Mouse (Mus musculus) midbrain, embryonic 14.5 days (tissue): ENCODE measurements around the gene Gm5129. TPM values are rescaled to one million over a fixed set of nuclear protein-coding genes. Genes with fewer than 3 reads are reported as not detected.
A peak's percentile ranks its signal among the peaks of the same experiment; 100 is the strongest.
"Not testable (repeated sequence)": the region's sequence is repeated elsewhere in the genome, so short reads cannot be mapped to it uniquely, and the experiment has no call there.

Source experiments
- ATAC-seq: fragments of 200-750 bp; cut with Nextera tagmentation; 2 replicates; pipeline ENCODE4 v1.8.0; 2017; ENCODE audit warnings: moderate number of reproducible peaks, moderate library complexity; ENCODE audit not compliant: low FRiP score, low TSS enrichment
- DNase-seq: peaks from one replicate; pipeline ENCODE4 v3.0.0-alpha.2; 2015
- H3K27ac ChIP-seq: fragments of 300-500 bp; sonication (generic); replicated peaks from 2 replicates; pipeline ENCODE4 v1.5.1; 2014; ENCODE audit warnings: mild to moderate bottlenecking, low read depth, low read length, moderate library complexity
- H3K27me3 ChIP-seq: fragments of 300-500 bp; sonication (generic); 2 replicates; pipeline ENCODE4 v1.6.1; 2014; ENCODE audit warnings: low read length, control low read depth, mixed read lengths; ENCODE audit not compliant: control insufficient read depth, insufficient read depth
- H3K36me3 ChIP-seq: fragments of 300-500 bp; sonication (generic); 2 replicates; pipeline ENCODE4 v1.6.1; 2014; ENCODE audit warnings: low read length, control low read depth; ENCODE audit not compliant: control insufficient read depth, insufficient read depth
- H3K4me1 ChIP-seq: fragments of 300-500 bp; sonication (generic); 2 replicates; pipeline ENCODE4 v1.6.1; 2014; ENCODE audit warnings: mild to moderate bottlenecking, antibody characterized with exemption, low read length, control low read depth; ENCODE audit not compliant: control insufficient read depth, insufficient read depth
- H3K4me2 ChIP-seq: fragments of 300-500 bp; sonication (generic); 2 replicates; pipeline ENCODE4 v1.6.1; 2014; ENCODE audit warnings: mild to moderate bottlenecking, low read length, moderate library complexity
- H3K4me3 ChIP-seq: fragments of 300-500 bp; sonication (generic); replicated peaks from 2 replicates; pipeline ENCODE4 v1.5.1; 2014; ENCODE audit warnings: low read depth, low read length
- H3K9ac ChIP-seq: fragments of 300-500 bp; sonication (generic); replicated peaks from 2 replicates; pipeline ENCODE4 v1.6.1; 2014; ENCODE audit warnings: mild to moderate bottlenecking, low read length, moderate library complexity
- H3K9me3 ChIP-seq: fragments of 300-500 bp; sonication (generic); 2 replicates; pipeline ENCODE4 v1.6.1; 2016; ENCODE audit warnings: low read length, control low read depth, mixed read lengths; ENCODE audit not compliant: control insufficient read depth
- WGBS: fragments of 180-500 bp; shearing (Covaris S2); extraction: QIAGEN DNeasy Blood & Tissue Kit; methylation state at CpG from one replicate; pipeline ENCODE4 v1.1.7; 2014; 5-methylcytosine and 5-hydroxymethylcytosine counted together
- polyA plus RNA-seq: library from polyadenylated mRNA; unstranded; fragments of >200 nt; fragmentation: Nextera tagmentation; extraction: Ambion mirVana; gene quantifications from 2 replicates; pipeline ENCODE4 v1.2.1, GENCODE M21; 2014

Gene Gm5129
- not detected in 2 replicates for polyA plus RNA-seq

- peak; percentile 96 for ATAC-seq
Measured at GRCm38 (mm10) chr5:29735557-29736061, at the start of gene Gm5129, which contains the start of gene Dnajb6. Gm5129 (minus strand) TSS chr5:29735936. Dnajb6 (plus strand) TSS chr5:29735688.

DNA sequence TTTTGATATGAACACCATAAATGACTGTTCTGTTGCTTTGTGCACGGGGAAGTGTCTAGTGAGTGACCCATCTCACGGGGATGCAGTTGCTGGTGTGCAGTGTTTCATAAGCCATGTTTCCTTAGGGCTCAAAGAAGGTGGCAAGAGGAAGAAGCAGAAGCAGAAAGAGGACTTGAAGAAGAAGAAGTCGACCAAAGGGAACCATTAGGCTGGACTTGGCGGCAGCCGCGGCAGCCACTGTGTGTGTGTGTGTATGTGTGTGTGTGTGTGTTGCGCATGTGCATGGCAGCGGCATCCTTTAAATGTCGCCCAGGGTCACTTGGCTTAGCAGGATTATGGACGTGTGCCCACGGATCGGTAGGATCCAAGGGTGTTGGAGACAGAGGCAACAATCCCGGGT lies 49.2 kb upstream of the Gm5129 start:
- 95% methylated on average over 9 of the region's 13 CpGs for WGBS
- not testable (repeated sequence) for H3K9me3 ChIP-seq, H3K9ac ChIP-seq, ATAC-seq, DNase-seq, H3K4me2 ChIP-seq, H3K4me3 ChIP-seq, H3K27me3 ChIP-seq, H3K4me1 ChIP-seq, H3K36me3 ChIP-seq, H3K27ac ChIP-seq

More at GRCm38 (mm10) chr5:29735557-29736061, at the start of gene Gm5129, which contains the start of gene Dnajb6:
- Histone ChIP-seq H3K27ac (peak within 1 kb of the TSS; percentile 96), H3K9ac (peak within 1 kb of the TSS; percentile 93), H3K36me3 (no peaks in the 10 kb centered on the region), H3K4me3 (peak within 1 kb of the TSS; percentile 96), H3K9me3 (no peaks in the 10 kb centered on the region), H3K4me1 (peaks cover 21% of the 10 kb centered on the region), H3K27me3 (no peaks in the 10 kb centered on the region), H3K4me2 (peak within 1 kb of the TSS; percentile 85)
- WGBS = under 1% methylated on average over 46 of the region's 46 CpGs
- peak; percentile 98 for DNase-seq

DNA sequence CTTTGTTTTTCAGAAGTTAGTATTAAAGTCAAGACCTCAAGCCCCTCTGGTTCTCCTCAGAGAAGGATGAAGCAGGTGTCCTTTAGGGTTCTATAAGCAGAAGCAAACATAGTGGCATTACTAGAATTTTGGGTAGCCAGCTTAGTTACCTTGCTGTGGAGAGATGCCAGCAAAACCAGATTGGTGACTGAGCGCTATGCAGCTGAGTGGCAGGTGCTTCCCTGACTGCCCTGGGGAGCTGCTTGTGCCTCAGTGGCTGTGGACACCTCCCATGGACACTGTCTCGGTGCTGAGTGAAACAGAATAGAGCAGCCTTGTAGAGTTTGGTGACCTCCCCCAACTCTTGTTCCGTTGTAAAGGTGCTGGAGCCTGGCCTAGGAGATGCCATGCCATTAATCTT lies 46.5 kb upstream of the Gm5129 start:
- ATAC-seq = no peak
- H3K4me2 ChIP-seq = no peak overlapping the region
- H3K9ac ChIP-seq = no peak overlapping the region
- H3K36me3 ChIP-seq = peaks cover 24% of the 10 kb centered on the region
- no peaks in the 10 kb centered on the region for H3K27me3 ChIP-seq
- DNase-seq = no peak
- 95% methylated on average over 3 of the region's 3 CpGs for WGBS
- no peak overlapping the region for H3K27ac ChIP-seq
- no peaks in the 10 kb centered on the region for H3K4me1 ChIP-seq
- H3K9me3 ChIP-seq = no peaks in the 10 kb centered on the region
- H3K4me3 ChIP-seq = no peak overlapping the region

GRCm38 (mm10) chr5:29779733-29780132 lies 44.0 kb upstream of the Gm5129 start:
- not testable (repeated sequence) for H3K9me3 ChIP-seq, H3K4me1 ChIP-seq, H3K9ac ChIP-seq, H3K27me3 ChIP-seq, H3K4me2 ChIP-seq, ATAC-seq, H3K27ac ChIP-seq, H3K4me3 ChIP-seq, DNase-seq
- WGBS = 99% methylated on average over 9 of the region's 9 CpGs
- H3K36me3 ChIP-seq = peaks cover 24% of the 10 kb centered on the region

- H3K9me3 ChIP-seq = no peaks in the 10 kb centered on the region
- no peak overlapping the region for H3K4me3 ChIP-seq
- no peak overlapping the region for H3K4me2 ChIP-seq
- no peaks in the 10 kb centered on the region for H3K27me3 ChIP-seq
- no peaks in the 10 kb centered on the region for H3K4me1 ChIP-seq
- DNase-seq = no peak
- WGBS = 95% methylated on average over 6 of the region's 6 CpGs
- no peak for ATAC-seq
- H3K9ac ChIP-seq = no peak overlapping the region
- H3K27ac ChIP-seq = no peak overlapping the region
- H3K36me3 ChIP-seq = peaks cover 33% of the 10 kb centered on the region
Measured at GRCm38 (mm10) chr5:29778029-29778428, 42.3 kb upstream of the Gm5129 start.

GRCm38 (mm10) chr5:29775437-29775836 lies 39.7 kb upstream of the Gm5129 start:
- no peaks in the 10 kb centered on the region for H3K27me3 ChIP-seq
- H3K4me3 ChIP-seq = no peak overlapping the region
- 94% methylated on average over 5 of the region's 5 CpGs for WGBS
- DNase-seq = no peak
- no peak for ATAC-seq
- no peak overlapping the region for H3K9ac ChIP-seq
- H3K36me3 ChIP-seq = peaks cover 35% of the 10 kb centered on the region
- H3K4me2 ChIP-seq = no peak overlapping the region
- H3K27ac ChIP-seq = no peak overlapping the region
- no peaks in the 10 kb centered on the region for H3K4me1 ChIP-seq
- no peaks in the 10 kb centered on the region for H3K9me3 ChIP-seq

- Histone ChIP-seq H3K4me2 (no peak overlapping the region), H3K9ac (no peak overlapping the region), H3K27ac (no peak overlapping the region), H3K36me3 (peaks cover 33% of the 10 kb centered on the region), H3K4me1 (no peaks in the 10 kb centered on the region), H3K9me3 (no peaks in the 10 kb centered on the region), H3K27me3 (no peaks in the 10 kb centered on the region), H3K4me3 (no peak overlapping the region)
- DNase-seq (no peak), ATAC-seq (no peak)
- 89% methylated on average over 13 of the region's 13 CpGs for WGBS
Measured at GRCm38 (mm10) chr5:29773460-29774150, 37.9 kb upstream of the Gm5129 start.

DNA sequence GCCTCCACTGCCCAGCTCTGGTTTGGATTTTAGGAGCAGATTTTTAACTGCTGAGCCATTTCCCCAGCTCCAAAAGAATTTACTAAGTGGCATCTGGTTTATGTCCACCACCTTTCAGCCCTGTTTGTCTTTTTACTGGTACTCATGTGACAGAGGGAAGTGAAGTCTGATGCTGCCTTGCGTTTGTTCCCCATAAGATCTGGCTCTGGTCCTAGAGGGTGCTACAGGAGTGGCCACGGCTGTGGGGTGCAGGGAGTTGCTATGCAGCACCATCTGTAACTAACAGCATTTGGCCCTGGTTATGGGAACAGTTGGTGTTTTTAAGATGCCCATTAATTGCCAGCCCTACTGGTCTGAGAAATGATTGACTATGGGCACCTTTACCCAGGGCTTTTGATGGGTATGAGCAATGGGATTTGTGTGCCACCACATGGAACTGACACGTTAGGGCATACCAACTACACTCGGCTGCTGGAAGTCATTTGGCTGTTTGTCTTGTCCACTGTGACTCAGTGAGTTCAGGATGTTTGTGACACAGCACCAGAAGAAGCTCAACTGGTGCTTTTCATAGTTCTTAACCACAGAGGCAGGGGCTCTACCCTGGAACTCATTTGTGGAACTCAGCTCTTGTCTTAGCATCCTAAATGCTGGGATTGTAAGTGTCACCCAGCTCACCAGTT lies 37.1 kb upstream of the Gm5129 start:
- Histone ChIP-seq H3K27me3 (no peaks in the 10 kb centered on the region), H3K4me2 (no peak overlapping the region), H3K9ac (no peak overlapping the region), H3K9me3 (no peaks in the 10 kb centered on the region), H3K4me3 (no peak overlapping the region), H3K36me3 (peaks cover 32% of the 10 kb centered on the region), H3K4me1 (no peaks in the 10 kb centered on the region), H3K27ac (no peak overlapping the region)
- no peak for ATAC-seq
- 89% methylated on average over 4 of the region's 4 CpGs for WGBS
- no peak for DNase-seq
